Mouse (Mus musculus) olfactory bulb, adult 2 months (tissue): ENCODE measurements around the gene Rgs3. TPM values are rescaled to one million over a fixed set of nuclear protein-coding genes. Genes with fewer than 3 reads are reported as not detected.

ENCODE experiments used
- H3K27ac ChIP-seq: fragments of 200-500 bp; 2 replicates; pipeline ENCODE4 v1.5.1; 2012; ENCODE audit warnings: low read depth, low read length; ENCODE audit not compliant: insufficient read depth
- H3K4me1 ChIP-seq: fragments of 200-500 bp; 2 replicates; pipeline ENCODE4 v1.6.1; 2012; ENCODE audit warnings: low read length; ENCODE audit not compliant: control insufficient read depth, insufficient read depth
- H3K4me3 ChIP-seq: fragments of 200-500 bp; 2 replicates; pipeline ENCODE4 v1.5.1; 2012; ENCODE audit warnings: mild to moderate bottlenecking, low read depth, low read length, moderate library complexity; ENCODE audit not compliant: insufficient read depth
- CTCF ChIP-seq: fragments of 200-500 bp; IDR thresholded peaks from 2 replicates; pipeline ENCODE4 v1.5.1; 2012; ENCODE audit warnings: low read depth, mild to moderate bottlenecking, low read length, moderate library complexity; ENCODE audit not compliant: insufficient read depth
- POLR2A ChIP-seq: fragments of 200-500 bp; IDR thresholded peaks from 2 replicates; pipeline ENCODE4 v1.6.1; 2012; ENCODE audit warnings: mild to moderate bottlenecking, low read depth, low read length, moderate library complexity; ENCODE audit not compliant: insufficient read depth
- WGBS: fragments of 180-500 bp; shearing (Covaris S2); methylation state at CpG from one replicate; pipeline ENCODE4 v1.1.7; 2018; 5-methylcytosine and 5-hydroxymethylcytosine counted together
- polyA plus RNA-seq: library from polyadenylated mRNA; stranded (reverse); fragments of >200 nt; gene quantifications from 2 replicates; pipeline ENCODE4 v1.2.4, GENCODE M21; 2012; ENCODE audit warnings: low replicate concordance; ENCODE audit not compliant: missing spikeins, insufficient read depth, insufficient read length

Rgs3 gene
- not detected in 2 replicates for polyA plus RNA-seq

GRCm38 (mm10) chr4:62559797-62560329, at the start of gene Rgs3:
Gene Rgs3 (plus strand): TSS chr4:62559847.
- 73% methylated on average over 6 of the region's 6 CpGs for WGBS
- Histone ChIP-seq H3K27ac (no peak within 1 kb of the TSS), H3K4me1 (peaks cover 9% of the 10 kb centered on the region), H3K4me3 (no peak within 1 kb of the TSS)
- no peak for TF ChIP-seq CTCF
- no peak for TF ChIP-seq POLR2A

- Histone ChIP-seq H3K4me3 (no peak overlapping the region), H3K4me1 (peaks cover 12% of the 10 kb centered on the region), H3K27ac (no peak overlapping the region)
- TF ChIP-seq POLR2A (no peak), CTCF (no peak)
- WGBS = 70% methylated on average over 11 of the region's 11 CpGs
These were observed 49.7 kb upstream of the Rgs3 start for GRCm38 (mm10) chr4:62509946-62510345.

GRCm38 (mm10) chr4:62513998-62514506, 45.6 kb upstream of the Rgs3 start:
- 44% methylated on average over 11 of the region's 11 CpGs for WGBS
- no peak overlapping the region for H3K4me3 ChIP-seq
- peaks cover 24% of the 10 kb centered on the region for H3K4me1 ChIP-seq

GRCm38 (mm10) chr4:62514995-62515394, 44.7 kb upstream of the Rgs3 start:
- TF ChIP-seq POLR2A = no peak
- TF ChIP-seq CTCF = no peak
- whole genome bisulfite sequencing = 82% methylated on average over 7 of the region's 7 CpGs
- H3K4me1 ChIP-seq = peaks cover 20% of the 10 kb centered on the region
- H3K4me3 ChIP-seq = no peak overlapping the region
- no peak overlapping the region for H3K27ac ChIP-seq

More at GRCm38 (mm10) chr4:62513998-62514506, 45.6 kb upstream of the Rgs3 start:
- TF ChIP-seq POLR2A = no peak
- no peak for TF ChIP-seq CTCF
- H3K27ac ChIP-seq = no peak overlapping the region

GRCm38 (mm10) chr4:62515490-62515889, 44.2 kb upstream of the Rgs3 start:
- Histone ChIP-seq H3K4me1 (peaks cover 20% of the 10 kb centered on the region), H3K27ac (no peak overlapping the region), H3K4me3 (no peak overlapping the region)
- WGBS = 80% methylated on average over 3 of the region's 3 CpGs
- TF ChIP-seq POLR2A (no peak), CTCF (no peak)

GRCm38 (mm10) chr4:62516079-62516478, 43.6 kb upstream of the Rgs3 start:
- Histone ChIP-seq H3K4me3 (no peak overlapping the region), H3K4me1 (peaks cover 20% of the 10 kb centered on the region), H3K27ac (no peak overlapping the region)
- 56% methylated on average over 2 of the region's 2 CpGs for WGBS
- TF ChIP-seq POLR2A (no peak), CTCF (no peak)

GRCm38 (mm10) chr4:62516579-62516978, 43.1 kb upstream of the Rgs3 start:
- Histone ChIP-seq H3K27ac (no peak overlapping the region), H3K4me3 (no peak overlapping the region), H3K4me1 (peaks cover 20% of the 10 kb centered on the region)
- TF ChIP-seq POLR2A = no peak
- no peak for TF ChIP-seq CTCF
- WGBS = 84% methylated on average over 1 of the region's 1 CpGs

- 95% methylated on average over 8 of the region's 8 CpGs for WGBS
- peaks cover 20% of the 10 kb centered on the region for H3K4me1 ChIP-seq
- no peak for TF ChIP-seq POLR2A
- no peak for TF ChIP-seq CTCF
- no peak overlapping the region for H3K4me3 ChIP-seq
- H3K27ac ChIP-seq = no peak overlapping the region
These were observed 42.6 kb upstream of the Rgs3 start for GRCm38 (mm10) chr4:62517046-62517445.

GRCm38 (mm10) chr4:62517538-62518415, 41.9 kb upstream of the Rgs3 start:
- WGBS = 78% methylated on average over 10 of the region's 10 CpGs
- H3K27ac ChIP-seq = no peak overlapping the region

More at GRCm38 (mm10) chr4:62517538-62518415, 41.9 kb upstream of the Rgs3 start:
- H3K4me3 ChIP-seq = no peak overlapping the region
- TF ChIP-seq CTCF = no peak
- TF ChIP-seq POLR2A = no peak
- H3K4me1 ChIP-seq = peaks cover 20% of the 10 kb centered on the region
